Mouse (Mus musculus) midbrain, embryonic 10.5 days (tissue): ENCODE measurements around the gene Acot4. TPM values are rescaled to one million over a fixed set of nuclear protein-coding genes. Genes with fewer than 3 reads are reported as not detected.
A peak's percentile ranks its signal among the peaks of the same experiment; 100 is the strongest.
"Not testable (repeated sequence)": the region's sequence is repeated elsewhere in the genome, so short reads cannot be mapped to it uniquely, and the experiment has no call there.

Source experiments
- DNase-seq: peaks from one replicate; pipeline ENCODE4 v3.0.0-alpha.2; 2017; ENCODE audit warnings: low spot score
- H3K27ac ChIP-seq: fragments of 300-500 bp; sonication (generic); replicated peaks from 2 replicates; pipeline ENCODE4 v1.5.1; 2016; ENCODE audit warnings: mild to moderate bottlenecking
- H3K27me3 ChIP-seq: fragments of 300-500 bp; sonication (generic); 2 replicates; pipeline ENCODE4 v1.6.1; 2016; ENCODE audit warnings: low read depth, mild to moderate bottlenecking; ENCODE audit not compliant: poor library complexity, severe bottlenecking
- H3K36me3 ChIP-seq: fragments of 300-500 bp; sonication (generic); 2 replicates; pipeline ENCODE4 v1.6.1; 2016; ENCODE audit warnings: mild to moderate bottlenecking, moderate library complexity
- H3K4me1 ChIP-seq: fragments of 300-500 bp; sonication (generic); 2 replicates; pipeline ENCODE4 v1.6.1; 2016
- H3K4me3 ChIP-seq: fragments of 300-500 bp; sonication (generic); 2 replicates; pipeline ENCODE4 v1.5.1; 2016; ENCODE audit warnings: mild to moderate bottlenecking, moderate library complexity
- H3K9me3 ChIP-seq: fragments of 300-500 bp; sonication (generic); replicated peaks from 2 replicates; pipeline ENCODE4 v1.6.1; 2016; ENCODE audit warnings: mild to moderate bottlenecking
- WGBS: fragments of 180-500 bp; shearing (Covaris S2); methylation state at CpG from one replicate; pipeline ENCODE4 v1.1.7; 2016; 5-methylcytosine and 5-hydroxymethylcytosine counted together
- polyA plus RNA-seq: library from polyadenylated mRNA; unstranded; fragments of >200 nt; fragmentation: Nextera tagmentation; extraction: Ambion mirVana; gene quantifications from 2 replicates; pipeline ENCODE4 v1.2.1, GENCODE M21; 2016

The Acot4 gene
- polyA plus RNA-seq, 1 experiment from 2014 or later, result 0.06 TPM

- H3K27ac ChIP-seq, result no peak overlapping the region
- WGBS, result 79% methylated on average over 2 of the region's 2 CpGs
Measured at GRCm38 (mm10) chr12:84063833-84064232, 25.7 kb downstream of the Acot4 start.

DNA sequence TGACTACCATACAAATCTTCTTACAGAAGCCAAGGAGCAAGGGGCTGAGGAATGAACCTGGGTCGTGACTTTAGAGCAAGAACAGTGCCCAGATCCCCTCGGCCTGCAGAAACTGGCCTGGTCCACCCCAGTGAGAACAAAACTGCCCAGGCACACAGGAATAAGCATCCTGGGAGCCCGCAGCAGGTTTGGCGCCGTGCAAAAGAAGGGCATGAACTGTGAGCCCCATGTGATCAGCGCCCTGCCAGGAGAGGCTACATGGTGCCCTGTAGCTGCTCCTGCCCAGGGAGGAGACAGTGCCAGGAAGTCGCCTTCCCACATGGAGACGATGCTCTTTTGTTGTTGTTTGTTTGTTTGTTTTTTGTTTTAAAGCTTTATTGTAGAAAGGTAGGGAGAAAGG is 26.4 kb downstream of the Acot4 start:
- Histone ChIP-seq H3K27ac (no peak overlapping the region), H3K9me3 (no peaks in the 10 kb centered on the region; the same call in 1 of the 2 replicates), H3K4me1 (peaks cover under 1% of the 10 kb centered on the region; the same call in 1 of the 2 replicates), H3K36me3 (no peaks in the 10 kb centered on the region), H3K4me3 (no peak overlapping the region), H3K27me3 (peaks cover 32% of the 10 kb centered on the region)
- DNase-seq, result no peak
- WGBS, result 74% methylated on average over 8 of the region's 8 CpGs

More at GRCm38 (mm10) chr12:84063833-84064232, 25.7 kb downstream of the Acot4 start:
- no peaks in the 10 kb centered on the region; the same call in 1 of the 2 replicates for H3K9me3 ChIP-seq
- no peak overlapping the region for H3K4me3 ChIP-seq
- H3K27me3 ChIP-seq, result peaks cover 25% of the 10 kb centered on the region
- H3K4me1 ChIP-seq, result no peaks in the 10 kb centered on the region
- no peaks in the 10 kb centered on the region for H3K36me3 ChIP-seq
- no peak for DNase-seq

DNA sequence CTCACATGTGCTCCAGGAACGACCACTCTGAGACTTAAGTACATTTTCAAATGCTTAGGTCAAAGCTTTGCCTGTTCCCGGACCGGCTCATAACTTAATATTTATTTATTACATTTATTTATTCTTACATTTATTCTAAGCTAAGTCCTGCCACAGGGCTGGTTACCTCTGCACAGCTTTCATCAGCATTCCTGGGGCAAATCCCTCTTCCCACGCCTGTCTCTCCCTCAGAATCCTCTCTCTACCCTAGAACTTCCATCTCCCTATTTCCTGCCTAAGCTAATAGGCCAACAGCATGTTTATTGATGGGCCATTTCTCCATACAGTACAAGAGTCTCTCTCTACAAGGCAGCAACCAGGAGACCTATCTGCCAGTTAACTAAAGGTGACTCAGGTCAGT is 29.6 kb downstream of the Acot4 start:
- 81% methylated on average over 4 of the region's 4 CpGs for WGBS

DNA sequence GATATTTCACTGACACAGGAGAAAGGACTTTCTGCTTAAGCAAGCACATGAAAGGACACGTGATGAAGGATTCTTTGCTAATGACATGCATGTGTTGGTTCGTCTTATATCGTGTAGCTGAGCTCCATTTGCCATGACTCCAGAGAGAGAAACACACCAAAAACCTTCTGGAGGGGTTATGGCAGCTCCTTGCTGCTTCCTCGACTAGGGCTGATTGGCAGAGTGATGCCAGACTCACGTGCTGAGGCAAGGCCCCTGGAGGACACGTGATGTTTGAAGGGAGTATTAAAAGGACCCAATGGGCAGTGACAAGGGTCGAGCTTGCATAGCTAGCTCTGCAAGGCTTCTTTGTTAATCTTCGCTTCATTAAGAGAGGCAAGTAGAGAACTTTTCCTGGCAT is 30.1 kb downstream of the Acot4 start:
- Histone ChIP-seq H3K4me3 (no peak overlapping the region), H3K27ac (no peak overlapping the region), H3K4me1 (peaks cover 4% of the 10 kb centered on the region), H3K36me3 (no peaks in the 10 kb centered on the region), H3K27me3 (peaks cover 50% of the 10 kb centered on the region), H3K9me3 (no peaks in the 10 kb centered on the region)
- WGBS, result 66% methylated on average over 8 of the region's 8 CpGs
- DNase-seq, result no peak

More for the DNA sequence above, 29.6 kb downstream of the Acot4 start:
- H3K4me1 ChIP-seq, result peaks cover 4% of the 10 kb centered on the region
- DNase-seq, result no peak
- H3K4me3 ChIP-seq, result no peak overlapping the region
- H3K27ac ChIP-seq, result no peak overlapping the region
- peaks cover 50% of the 10 kb centered on the region for H3K27me3 ChIP-seq
- H3K9me3 ChIP-seq, result no peaks in the 10 kb centered on the region; the same call in 1 of the 2 replicates
- H3K36me3 ChIP-seq, result no peaks in the 10 kb centered on the region

GRCm38 (mm10) chr12:84068986-84069385 is 30.8 kb downstream of the Acot4 start, which contains the start of gene Acot5:
Gene Acot5, plus strand, starts transcription at chr12:84069325.
- no peak for DNase-seq
- H3K9me3 ChIP-seq, result no peaks in the 10 kb centered on the region
- H3K27ac ChIP-seq, result no peak within 1 kb of the TSS
- H3K4me1 ChIP-seq, result peaks cover 4% of the 10 kb centered on the region
- H3K4me3 ChIP-seq, result peak within 1 kb of the TSS; percentile 50
- no peaks in the 10 kb centered on the region for H3K36me3 ChIP-seq
- 56% methylated on average over 9 of the region's 9 CpGs for WGBS
- peaks cover 50% of the 10 kb centered on the region for H3K27me3 ChIP-seq

DNA sequence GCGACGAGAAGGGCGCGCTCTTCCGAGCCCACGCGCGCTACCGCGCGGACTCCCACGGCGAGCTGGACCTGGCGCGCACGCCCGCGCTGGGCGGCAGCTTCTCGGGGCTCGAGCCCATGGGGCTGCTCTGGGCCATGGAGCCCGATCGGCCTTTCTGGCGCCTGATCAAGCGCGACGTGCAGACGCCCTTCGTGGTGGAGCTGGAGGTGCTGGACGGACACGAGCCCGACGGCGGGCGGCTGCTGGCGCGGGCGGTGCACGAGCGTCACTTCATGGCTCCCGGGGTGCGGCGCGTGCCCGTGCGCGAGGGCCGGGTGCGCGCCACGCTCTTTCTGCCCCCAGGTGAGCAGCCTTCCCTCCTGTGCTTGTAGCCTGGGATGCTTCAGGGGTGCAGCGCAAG is 31.4 kb downstream of the Acot4 start:
- not testable (repeated sequence) for H3K36me3 ChIP-seq, H3K9me3 ChIP-seq, DNase-seq, H3K27ac ChIP-seq, H3K4me1 ChIP-seq
- H3K27me3 ChIP-seq, result peaks cover 50% of the 10 kb centered on the region
- H3K4me3 ChIP-seq, result peak overlapping the region; percentile 50
- WGBS, result 1% methylated on average over 48 of the region's 52 CpGs

DNA sequence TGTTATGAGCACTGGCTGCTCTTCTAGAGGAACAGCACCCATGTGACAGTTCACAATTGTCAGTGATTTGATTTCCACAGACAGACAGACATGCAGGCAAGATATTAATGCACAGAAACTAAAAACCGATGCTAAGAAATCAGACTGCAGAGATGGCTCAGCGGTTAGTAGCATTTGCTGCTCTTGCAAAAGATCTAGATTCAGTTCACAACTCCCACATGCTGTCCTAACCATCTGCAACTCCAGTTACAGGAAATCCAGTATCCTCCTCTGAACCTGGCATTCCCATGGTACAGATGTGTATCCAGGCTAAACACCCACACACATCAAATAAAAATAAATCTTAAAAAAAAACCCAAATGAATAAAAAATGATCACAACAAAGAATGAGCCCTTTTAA is 33.5 kb downstream of the Acot4 start:
- Histone ChIP-seq H3K27me3 (peaks cover 47% of the 10 kb centered on the region), H3K27ac (no peak overlapping the region), H3K36me3 (no peaks in the 10 kb centered on the region), H3K4me3 (no peak overlapping the region), H3K4me1 (peaks cover 4% of the 10 kb centered on the region), H3K9me3 (no peaks in the 10 kb centered on the region)
- no peak for DNase-seq
- WGBS, result 96% methylated on average over 2 of the region's 2 CpGs

- H3K27ac ChIP-seq, result no peak overlapping the region
- H3K36me3 ChIP-seq, result no peaks in the 10 kb centered on the region
- no peaks in the 10 kb centered on the region for H3K27me3 ChIP-seq
- H3K4me1 ChIP-seq, result no peaks in the 10 kb centered on the region
- no peaks in the 10 kb centered on the region for H3K9me3 ChIP-seq
- DNase-seq, result no peak
- 93% methylated on average over 4 of the region's 4 CpGs for WGBS
- H3K4me3 ChIP-seq, result no peak overlapping the region
Measured at GRCm38 (mm10) chr12:84077371-84077990, 39.3 kb downstream of the Acot4 start.

GRCm38 (mm10) chr12:84083842-84084241 is 45.7 kb downstream of the Acot4 start:
- no peaks in the 10 kb centered on the region for H3K4me1 ChIP-seq
- no peak for DNase-seq

GRCm38 (mm10) chr12:84084581-84084980 is 46.4 kb downstream of the Acot4 start:
- Histone ChIP-seq H3K9me3 (peaks cover 19% of the 10 kb centered on the region), H3K4me1 (no peaks in the 10 kb centered on the region), H3K36me3 (no peaks in the 10 kb centered on the region), H3K27me3 (no peaks in the 10 kb centered on the region), H3K27ac (no peak overlapping the region), H3K4me3 (no peak overlapping the region)
- DNase-seq, result no peak
- 91% methylated on average over 4 of the region's 4 CpGs for WGBS

More at GRCm38 (mm10) chr12:84083842-84084241, 45.7 kb downstream of the Acot4 start:
- H3K36me3 ChIP-seq, result no peaks in the 10 kb centered on the region
- WGBS, result 91% methylated on average over 2 of the region's 2 CpGs
- no peak overlapping the region for H3K4me3 ChIP-seq
- no peak overlapping the region for H3K27ac ChIP-seq
- no peaks in the 10 kb centered on the region for H3K27me3 ChIP-seq
- H3K9me3 ChIP-seq, result peaks cover 12% of the 10 kb centered on the region

DNA sequence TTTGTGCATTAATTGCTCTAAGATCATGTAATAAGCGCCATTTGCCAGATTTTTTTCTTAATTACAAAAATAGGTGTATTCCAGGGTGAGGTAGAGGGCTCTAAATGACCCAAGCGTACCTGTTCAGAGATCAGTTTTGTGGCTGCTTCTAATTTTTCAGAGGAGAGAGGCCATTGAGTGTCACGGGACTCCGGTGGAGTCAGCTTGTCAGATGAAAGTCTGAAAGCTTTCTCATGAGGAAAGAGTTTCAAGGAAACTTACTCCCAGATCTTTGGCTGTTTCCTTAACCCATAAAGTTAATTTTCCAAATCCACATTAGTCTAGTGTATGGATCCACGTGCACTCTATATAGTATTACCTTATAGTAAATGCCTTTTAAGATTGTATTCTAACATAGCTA is 56.5 kb downstream of the Acot4 start:
- not testable (repeated sequence) for DNase-seq, H3K36me3 ChIP-seq, H3K27me3 ChIP-seq, H3K4me3 ChIP-seq, H3K4me1 ChIP-seq, H3K27ac ChIP-seq
- 91% methylated on average over 5 of the region's 5 CpGs for WGBS
- H3K9me3 ChIP-seq, result peaks cover 44% of the 10 kb centered on the region
